Mouse (Mus musculus) heart, adult 2 months (tissue): ENCODE measurements around the gene Cdkn2b.

Source experiments
- CTCF ChIP-seq: fragments of 200-600 bp; IDR thresholded peaks from 2 replicates; pipeline ENCODE4 v1.8.1; 2022; ENCODE audit warnings: antibody characterized with exemption, mild to moderate bottlenecking, moderate library complexity
- EP300 ChIP-seq: fragments of 200-500 bp; IDR thresholded peaks from 2 replicates; pipeline ENCODE4 v1.6.1; 2011; ENCODE audit warnings: low read depth, low read length, control low read depth; ENCODE audit not compliant: insufficient read depth
- POLR2A ChIP-seq: fragments of 200-500 bp; IDR thresholded peaks from 2 replicates; pipeline ENCODE4 v1.6.1; 2011; ENCODE audit warnings: mild to moderate bottlenecking, low read depth, low read length, control low read depth; ENCODE audit not compliant: insufficient read depth

DNA sequence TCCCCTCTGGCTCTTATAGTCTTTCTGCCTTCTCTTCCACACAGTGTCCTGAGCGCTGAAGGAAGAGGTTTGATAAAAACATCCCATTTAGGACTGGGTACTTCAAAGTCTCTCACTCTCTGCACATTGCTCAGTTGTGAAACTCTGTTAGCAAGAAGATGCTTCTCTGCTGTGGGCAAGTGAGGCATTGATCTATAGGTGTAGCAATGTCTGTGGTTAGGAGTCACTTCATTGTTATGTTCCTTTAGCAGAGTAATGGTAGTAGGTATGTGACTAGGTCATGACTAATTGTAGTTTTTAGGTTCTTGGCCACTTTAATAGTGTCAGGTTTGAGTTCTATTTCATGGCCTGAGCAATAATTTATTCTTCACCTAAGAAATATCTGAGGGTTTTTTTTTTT lies 8.7 kb downstream of the Cdkn2b start:
- TF ChIP-seq POLR2A (no peak), CTCF (no peak), EP300 (no peak)
